Mouse (Mus musculus): Measurements from ENCODE around the gene Atm. TPM values are rescaled to one million over a fixed set of nuclear protein-coding genes. Genes with fewer than 3 reads are reported as not detected.

Atm gene
- polyA plus RNA-seq, 1 experiment = 1.6 TPM

DNA sequence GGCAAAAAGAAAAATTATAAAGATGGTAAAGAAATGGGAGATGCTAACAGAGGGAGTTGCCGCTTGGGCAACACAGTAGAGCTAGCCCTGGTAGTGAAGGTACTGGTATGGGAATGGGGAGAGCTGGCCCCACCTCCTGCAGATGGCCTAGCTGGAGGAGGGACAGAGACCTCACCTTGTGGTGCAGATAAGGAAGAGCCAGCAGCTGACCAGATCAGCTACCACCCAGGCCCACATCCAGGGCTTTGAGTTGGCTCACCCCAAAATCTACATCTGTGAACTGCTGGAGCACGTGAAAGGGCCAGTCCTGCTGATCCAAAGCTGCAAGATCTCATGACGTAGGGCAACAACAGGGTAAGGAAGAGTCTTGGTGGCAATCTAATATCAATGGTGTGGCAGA, 109.8 kb downstream of the Atm start:
- H3K4me2 ChIP-seq (ENCODE audit: low read depth) = peak overlapping the region; percentile 50
- H3K36me3 ChIP-seq (ENCODE audit: control insufficient read depth, insufficient read depth) = no peaks in the 10 kb centered on the region
- no peaks in the 10 kb centered on the region for H3K27me3 ChIP-seq (ENCODE audit: control insufficient read depth, insufficient read depth, insufficient read length)
- H3K79me2 ChIP-seq (ENCODE audit: control insufficient read depth, insufficient read depth) = no peaks in the 10 kb centered on the region
- no peak overlapping the region for H3ac ChIP-seq (ENCODE audit: control insufficient read depth, insufficient read length)
- no peak for TF ChIP-seq POLR2AphosphoS2 (IDR thresholded peaks at IDR 0.05; ENCODE audit: insufficient read length, low read depth)
- TF ChIP-seq TCF12 (IDR thresholded peaks at IDR 0.05; ENCODE audit: insufficient read depth, poor library complexity, severe bottlenecking) = no peak
- peak in 1 of 3 experiments; percentile 8 for TF ChIP-seq MYOD1 (IDR thresholded peaks at IDR 0.05; ENCODE audit: control insufficient read depth in 1 of 3, insufficient read length in 2 of 3, low read depth in 2 of 3)
- TF ChIP-seq USF1 (IDR thresholded peaks at IDR 0.05; ENCODE audit: low read depth) = no peak
- TF ChIP-seq MAX (IDR thresholded peaks at IDR 0.05; ENCODE audit: low read depth) = no peak
- no peak for TF ChIP-seq POLR2A (IDR thresholded peaks at IDR 0.05; ENCODE audit: insufficient read length, low read depth)
- peak in 1 of 3 experiments; percentile 25 for TF ChIP-seq MYOG (IDR thresholded peaks at IDR 0.05; ENCODE audit: control insufficient read depth in 1 of 3, insufficient read depth in 1 of 3, insufficient read length in 2 of 3, low read depth in 2 of 3)
- TF ChIP-seq CEBPB (IDR thresholded peaks at IDR 0.05; ENCODE audit: insufficient read depth, poor library complexity, severe bottlenecking) = no peak
- no peak for TF ChIP-seq SRF (IDR thresholded peaks at IDR 0.05; ENCODE audit: control insufficient read depth, insufficient read length, low read depth)
- no peak for TF ChIP-seq E2F4 (IDR thresholded peaks at IDR 0.05; ENCODE audit: insufficient read depth)
- no peak for TF ChIP-seq TCF3 (IDR thresholded peaks at IDR 0.05; ENCODE audit: insufficient read length, low read depth)
- TF ChIP-seq REST (IDR thresholded peaks at IDR 0.05; ENCODE audit: insufficient read depth, insufficient read length) = no peak
- H3K4me3 ChIP-seq = no peak overlapping the region

DNA sequence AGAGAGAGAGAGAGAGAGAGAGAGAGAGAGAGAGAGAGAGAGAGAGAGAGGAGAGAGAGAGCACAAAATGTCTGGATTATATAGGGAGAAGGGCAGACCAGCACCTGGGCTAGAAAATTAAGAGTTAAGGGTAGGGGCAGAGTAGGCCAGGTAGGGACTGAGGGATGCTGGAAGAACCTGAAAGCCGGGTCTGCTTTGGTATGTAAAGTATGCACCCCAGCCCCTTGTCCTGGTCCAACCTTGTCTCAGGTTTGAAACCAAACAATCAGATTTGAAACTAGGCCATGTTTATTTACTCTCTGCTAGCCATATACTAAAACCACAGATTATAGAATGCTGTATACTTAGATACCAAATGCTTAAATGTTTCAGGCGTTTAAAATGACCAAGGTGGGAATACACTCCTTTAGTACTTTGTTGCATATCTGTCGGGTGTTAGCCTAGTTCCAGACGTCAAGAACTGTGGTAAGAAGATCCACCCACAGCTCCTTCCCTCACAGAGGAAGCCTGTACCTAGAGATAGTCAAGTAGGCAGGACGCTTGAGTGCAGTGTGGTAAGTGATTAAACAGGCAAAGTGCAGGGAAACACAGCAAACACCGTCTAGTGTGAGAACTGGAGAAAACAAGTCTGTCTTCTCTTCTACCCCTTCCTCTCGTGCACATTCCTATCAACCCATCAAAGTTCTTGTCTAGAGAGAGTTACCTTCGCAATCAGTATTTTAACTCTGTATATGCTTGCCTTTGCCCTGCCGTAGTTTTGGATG, 114.2 kb downstream of the Atm start:
- no peak overlapping the region for H3K4me3 ChIP-seq
- H3K4me2 ChIP-seq (ENCODE audit: low read depth) = no peak overlapping the region
- no peaks in the 10 kb centered on the region for H3K36me3 ChIP-seq (ENCODE audit: control insufficient read depth, insufficient read depth)
- no peak for TF ChIP-seq TCF3 (IDR thresholded peaks at IDR 0.05; ENCODE audit: insufficient read length, low read depth)
- H3K27me3 ChIP-seq (ENCODE audit: control insufficient read depth, insufficient read depth, insufficient read length) = no peaks in the 10 kb centered on the region
- no peaks in the 10 kb centered on the region for H3K79me2 ChIP-seq (ENCODE audit: control insufficient read depth, insufficient read depth)
- H3ac ChIP-seq (ENCODE audit: control insufficient read depth, insufficient read length) = no peak overlapping the region

DNA sequence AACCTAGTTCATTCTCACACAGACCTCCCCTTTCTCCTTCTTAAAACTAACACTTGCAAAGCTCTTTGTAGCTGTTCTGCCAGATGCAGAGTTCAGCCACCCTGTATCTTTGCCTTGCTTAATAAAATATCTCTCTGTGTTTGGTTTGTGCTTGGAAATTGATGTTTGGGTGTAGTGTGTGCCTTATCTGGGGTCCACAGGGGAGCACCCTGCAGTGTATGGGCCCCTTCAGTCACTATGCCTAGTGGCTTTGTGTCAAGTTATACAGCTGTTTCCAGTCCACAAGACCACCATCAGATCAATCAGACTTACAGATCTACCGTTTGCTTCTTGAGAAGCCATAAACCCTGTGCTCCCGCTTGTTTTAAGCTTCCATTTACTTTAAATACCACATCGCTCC, 127.1 kb downstream of the Atm start:
- no peaks in the 10 kb centered on the region for H3K27me3 ChIP-seq (ENCODE audit: control insufficient read depth, insufficient read depth, insufficient read length)
- no peak overlapping the region for H3ac ChIP-seq (ENCODE audit: control insufficient read depth, insufficient read length)
- H3K4me3 ChIP-seq = no peak overlapping the region
- no peak for TF ChIP-seq MYOG (IDR thresholded peaks at IDR 0.05; ENCODE audit: control insufficient read depth in 1 of 3, insufficient read depth in 1 of 3, insufficient read length in 2 of 3, low read depth in 2 of 3)
- H3K36me3 ChIP-seq (ENCODE audit: control insufficient read depth, insufficient read depth) = no peaks in the 10 kb centered on the region
- no peak overlapping the region for H3K4me2 ChIP-seq (ENCODE audit: low read depth)
- no peaks in the 10 kb centered on the region for H3K79me2 ChIP-seq (ENCODE audit: control insufficient read depth, insufficient read depth)

DNA sequence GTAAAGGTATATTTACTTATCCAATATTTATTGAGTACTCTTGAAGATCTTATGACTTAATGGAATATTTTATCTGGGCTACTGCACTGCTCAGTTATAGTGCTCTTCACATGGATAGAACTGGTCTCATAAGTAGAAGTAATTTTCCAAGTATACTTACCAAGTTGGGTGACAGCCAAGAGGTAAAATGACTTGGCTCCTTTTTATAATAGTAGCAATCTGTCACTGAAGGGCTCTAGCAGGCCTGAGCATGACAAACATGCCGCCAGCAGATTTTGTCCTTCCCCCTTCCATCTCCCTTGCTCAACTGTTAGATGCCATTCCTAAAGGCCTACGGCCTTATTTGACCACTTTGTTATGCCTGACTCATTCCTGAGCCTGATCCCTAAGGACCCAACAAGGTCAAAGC, 127.6 kb downstream of the Atm start:
- Histone ChIP-seq H3K4me2 (ENCODE audit: low read depth) (no peak overlapping the region), H3K27me3 (ENCODE audit: control insufficient read depth, insufficient read depth, insufficient read length) (no peaks in the 10 kb centered on the region), H3K36me3 (ENCODE audit: control insufficient read depth, insufficient read depth) (no peaks in the 10 kb centered on the region), H3K4me3 (no peak overlapping the region), H3ac (ENCODE audit: control insufficient read depth, insufficient read length) (no peak overlapping the region), H3K79me2 (ENCODE audit: control insufficient read depth, insufficient read depth) (no peaks in the 10 kb centered on the region)
- no peak for TF ChIP-seq SRF (IDR thresholded peaks at IDR 0.05; ENCODE audit: control insufficient read depth, insufficient read length, low read depth)
- TF ChIP-seq MYOD1 (IDR thresholded peaks at IDR 0.05; ENCODE audit: control insufficient read depth in 1 of 3, insufficient read length in 2 of 3, low read depth in 2 of 3) = no peak
- no peak for TF ChIP-seq POLR2AphosphoS2 (IDR thresholded peaks at IDR 0.05; ENCODE audit: insufficient read length, low read depth)
- TF ChIP-seq TCF3 (IDR thresholded peaks at IDR 0.05; ENCODE audit: insufficient read length, low read depth) = no peak
- no peak for TF ChIP-seq POLR2A (IDR thresholded peaks at IDR 0.05; ENCODE audit: insufficient read length, low read depth)
- TF ChIP-seq USF1 (IDR thresholded peaks at IDR 0.05; ENCODE audit: low read depth) = no peak
- no peak for TF ChIP-seq MYOG (IDR thresholded peaks at IDR 0.05; ENCODE audit: control insufficient read depth in 1 of 3, insufficient read depth in 1 of 3, insufficient read length in 2 of 3, low read depth in 2 of 3)
- TF ChIP-seq TCF12 (IDR thresholded peaks at IDR 0.05; ENCODE audit: insufficient read depth, poor library complexity, severe bottlenecking) = no peak
- TF ChIP-seq CEBPB (IDR thresholded peaks at IDR 0.05; ENCODE audit: insufficient read depth, poor library complexity, severe bottlenecking) = no peak
- TF ChIP-seq REST (IDR thresholded peaks at IDR 0.05; ENCODE audit: insufficient read depth, insufficient read length) = no peak
- no peak for TF ChIP-seq MAX (IDR thresholded peaks at IDR 0.05; ENCODE audit: low read depth)
- no peak for TF ChIP-seq E2F4 (IDR thresholded peaks at IDR 0.05; ENCODE audit: insufficient read depth)

DNA sequence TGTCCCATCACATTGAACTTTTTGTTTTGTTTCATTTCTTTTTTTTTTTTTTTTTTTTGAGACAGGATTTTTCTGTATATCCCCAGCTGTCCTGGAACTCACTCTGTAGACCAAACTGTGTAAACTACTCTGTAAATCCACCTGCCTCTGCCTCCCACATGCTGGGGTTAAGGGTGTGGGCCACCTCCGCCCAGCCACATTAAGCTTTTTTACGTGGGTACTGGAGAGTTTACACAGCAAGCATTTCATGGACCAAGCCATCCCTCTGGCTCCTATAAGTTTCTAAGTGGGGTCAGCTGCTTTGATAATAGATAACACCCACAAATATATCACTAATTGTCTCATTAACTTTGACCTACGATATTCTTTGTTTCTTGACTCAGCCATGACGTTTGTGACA, 128.0 kb downstream of the Atm start:
- Histone ChIP-seq H3ac (ENCODE audit: control insufficient read depth, insufficient read length) (no peak overlapping the region), H3K36me3 (ENCODE audit: control insufficient read depth, insufficient read depth) (no peaks in the 10 kb centered on the region), H3K27me3 (ENCODE audit: control insufficient read depth, insufficient read depth, insufficient read length) (no peaks in the 10 kb centered on the region), H3K4me2 (ENCODE audit: low read depth) (no peak overlapping the region), H3K4me3 (no peak overlapping the region), H3K79me2 (ENCODE audit: control insufficient read depth, insufficient read depth) (no peaks in the 10 kb centered on the region)
- TF ChIP-seq MAX (IDR thresholded peaks at IDR 0.05; ENCODE audit: low read depth) (no peak), MYOD1 (IDR thresholded peaks at IDR 0.05; ENCODE audit: control insufficient read depth in 1 of 3, insufficient read length in 2 of 3, low read depth in 2 of 3) (no peak), POLR2AphosphoS2 (IDR thresholded peaks at IDR 0.05; ENCODE audit: insufficient read length, low read depth) (no peak), TCF3 (IDR thresholded peaks at IDR 0.05; ENCODE audit: insufficient read length, low read depth) (no peak), MYOG (IDR thresholded peaks at IDR 0.05; ENCODE audit: control insufficient read depth in 1 of 3, insufficient read depth in 1 of 3, insufficient read length in 2 of 3, low read depth in 2 of 3) (no peak), E2F4 (IDR thresholded peaks at IDR 0.05; ENCODE audit: insufficient read depth) (no peak), REST (IDR thresholded peaks at IDR 0.05; ENCODE audit: insufficient read depth, insufficient read length) (no peak), USF1 (IDR thresholded peaks at IDR 0.05; ENCODE audit: low read depth) (no peak), POLR2A (IDR thresholded peaks at IDR 0.05; ENCODE audit: insufficient read length, low read depth) (no peak), TCF12 (IDR thresholded peaks at IDR 0.05; ENCODE audit: insufficient read depth, poor library complexity, severe bottlenecking) (no peak), SRF (IDR thresholded peaks at IDR 0.05; ENCODE audit: control insufficient read depth, insufficient read length, low read depth) (no peak), CEBPB (IDR thresholded peaks at IDR 0.05; ENCODE audit: insufficient read depth, poor library complexity, severe bottlenecking) (no peak)
